Mouse (Mus musculus): ENCODE measurements around the gene Cpm. TPM values are rescaled to one million over a fixed set of nuclear protein-coding genes. Genes with fewer than 3 reads are reported as not detected.

The Cpm gene
- polyA plus RNA-seq, 1 experiment from 2014 or later = 32.8 TPM

- Histone ChIP-seq H3K9me3 (ENCODE audit: control insufficient read depth) (no peaks in the 10 kb centered on the region), H3K9ac (ENCODE audit: low read depth, low read length) (no peak overlapping the region), H3K27ac (ENCODE audit: low read depth, low read length) (peak overlapping the region; percentile 46; the same call in 1 of the 2 replicates), H3K27me3 (replicated peaks; ENCODE audit: control insufficient read depth, insufficient read depth, low read length) (no peaks in the 10 kb centered on the region), H3K4me1 (replicated peaks; ENCODE audit: control insufficient read depth, insufficient read depth, low read length) (no peaks in the 10 kb centered on the region), H3K4me3 (ENCODE audit: low read depth, low read length) (no peak overlapping the region), H3K36me3 (ENCODE audit: control insufficient read depth, insufficient read depth) (no peaks in the 10 kb centered on the region), H3K4me2 (replicated peaks; ENCODE audit: low read depth) (no peak overlapping the region)
- ATAC-seq = peak; percentile 55
- no peak for TF ChIP-seq CTCF (IDR thresholded peaks at IDR 0.05; ENCODE audit: low read depth)
- WGBS = 43% methylated on average over 8 of the region's 8 CpGs
Measured at GRCm38 (mm10) chr10:117601146-117602035, 27.9 kb upstream of the Cpm start.

- no peak for TF ChIP-seq CTCF (IDR thresholded peaks at IDR 0.05; ENCODE audit: low read depth)
Measured at GRCm38 (mm10) chr10:117602325-117603129, 26.8 kb upstream of the Cpm start.

GRCm38 (mm10) chr10:117603130-117603833, 26.0 kb upstream of the Cpm start:
- Histone ChIP-seq H3K9ac (ENCODE audit: low read depth, low read length) (no peak overlapping the region), H3K4me1 (replicated peaks; ENCODE audit: control insufficient read depth, insufficient read depth, low read length) (no peaks in the 10 kb centered on the region), H3K27ac (ENCODE audit: low read depth, low read length) (no peak overlapping the region), H3K9me3 (ENCODE audit: control insufficient read depth) (no peaks in the 10 kb centered on the region), H3K27me3 (replicated peaks; ENCODE audit: control insufficient read depth, insufficient read depth, low read length) (no peaks in the 10 kb centered on the region), H3K4me3 (ENCODE audit: low read depth, low read length) (no peak overlapping the region), H3K4me2 (replicated peaks; ENCODE audit: low read depth) (no peak overlapping the region), H3K36me3 (ENCODE audit: control insufficient read depth, insufficient read depth) (no peaks in the 10 kb centered on the region)
- 91% methylated on average over 8 of the region's 8 CpGs for WGBS
- no peak for TF ChIP-seq CTCF (IDR thresholded peaks at IDR 0.05; ENCODE audit: low read depth)
- ATAC-seq = no peak

More at GRCm38 (mm10) chr10:117602325-117603129, 26.8 kb upstream of the Cpm start:
- ATAC-seq = no peak
- no peaks in the 10 kb centered on the region for H3K36me3 ChIP-seq (ENCODE audit: control insufficient read depth, insufficient read depth)
- H3K9ac ChIP-seq (ENCODE audit: low read depth, low read length) = no peak overlapping the region
- no peak overlapping the region for H3K4me2 ChIP-seq (replicated peaks; ENCODE audit: low read depth)
- H3K4me3 ChIP-seq (ENCODE audit: low read depth, low read length) = no peak overlapping the region
- H3K9me3 ChIP-seq (ENCODE audit: control insufficient read depth) = no peaks in the 10 kb centered on the region
- no peaks in the 10 kb centered on the region for H3K4me1 ChIP-seq (replicated peaks; ENCODE audit: control insufficient read depth, insufficient read depth, low read length)
- no peak overlapping the region for H3K27ac ChIP-seq (ENCODE audit: low read depth, low read length)
- no peaks in the 10 kb centered on the region for H3K27me3 ChIP-seq (replicated peaks; ENCODE audit: control insufficient read depth, insufficient read depth, low read length)
- WGBS = 89% methylated on average over 3 of the region's 3 CpGs

DNA sequence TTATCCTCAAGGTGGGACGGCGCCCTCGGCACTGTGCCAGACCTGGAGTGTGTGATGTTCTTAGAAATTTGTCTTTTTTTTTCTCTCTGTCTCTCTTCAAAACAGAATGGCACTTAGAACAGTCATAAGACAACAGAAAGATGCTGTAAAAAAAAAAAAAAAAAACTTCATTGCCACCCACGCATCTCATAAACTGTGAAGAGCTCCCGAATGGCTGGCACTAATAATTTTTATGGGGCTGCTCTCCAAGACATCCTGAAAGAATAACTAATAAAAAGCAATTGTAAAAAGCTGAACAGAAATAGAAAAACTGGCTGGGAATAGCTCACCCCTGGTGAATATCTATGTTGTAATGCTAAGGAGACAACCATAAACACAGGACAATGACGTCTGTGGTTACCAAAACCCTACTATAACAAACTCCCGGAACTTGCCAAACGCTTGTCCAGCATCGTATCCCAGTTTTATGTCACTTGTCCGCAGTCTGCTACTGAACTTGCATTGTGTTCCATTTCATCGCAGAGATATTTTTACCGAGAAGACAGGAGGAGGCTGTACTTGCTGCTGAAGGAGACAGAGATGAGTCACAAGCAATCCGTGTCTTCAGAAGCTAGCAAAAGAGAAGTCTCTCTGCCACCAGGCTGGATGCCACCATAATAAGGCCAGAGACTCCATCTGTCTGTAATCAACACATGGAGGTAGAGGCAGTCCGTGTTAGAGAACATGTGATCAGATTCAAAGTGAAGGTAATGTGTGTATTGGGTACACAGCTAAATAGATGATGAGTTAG, 25.3 kb upstream of the Cpm start:
- Histone ChIP-seq H3K4me2 (replicated peaks; ENCODE audit: low read depth) (no peak overlapping the region), H3K4me3 (ENCODE audit: low read depth, low read length) (no peak overlapping the region), H3K27me3 (replicated peaks; ENCODE audit: control insufficient read depth, insufficient read depth, low read length) (no peaks in the 10 kb centered on the region), H3K9me3 (ENCODE audit: control insufficient read depth) (no peaks in the 10 kb centered on the region), H3K9ac (ENCODE audit: low read depth, low read length) (no peak overlapping the region), H3K27ac (ENCODE audit: low read depth, low read length) (no peak overlapping the region), H3K36me3 (ENCODE audit: control insufficient read depth, insufficient read depth) (no peaks in the 10 kb centered on the region), H3K4me1 (replicated peaks; ENCODE audit: control insufficient read depth, insufficient read depth, low read length) (no peaks in the 10 kb centered on the region)
- 78% methylated on average over 14 of the region's 14 CpGs for WGBS
- TF ChIP-seq CTCF (IDR thresholded peaks at IDR 0.05; ENCODE audit: low read depth) = no peak
- ATAC-seq = no peak

- H3K36me3 ChIP-seq (ENCODE audit: control insufficient read depth, insufficient read depth) = no peaks in the 10 kb centered on the region
- H3K27me3 ChIP-seq (replicated peaks; ENCODE audit: control insufficient read depth, insufficient read depth, low read length) = no peaks in the 10 kb centered on the region
- 75% methylated on average over 8 of the region's 8 CpGs for WGBS
- H3K9me3 ChIP-seq (ENCODE audit: control insufficient read depth) = no peaks in the 10 kb centered on the region
- no peak overlapping the region for H3K4me3 ChIP-seq (ENCODE audit: low read depth, low read length)
- no peaks in the 10 kb centered on the region for H3K4me1 ChIP-seq (replicated peaks; ENCODE audit: control insufficient read depth, insufficient read depth, low read length)
- H3K27ac ChIP-seq (ENCODE audit: low read depth, low read length) = no peak overlapping the region
- ATAC-seq = no peak
- no peak for TF ChIP-seq CTCF (IDR thresholded peaks at IDR 0.05; ENCODE audit: low read depth)
- H3K9ac ChIP-seq (ENCODE audit: low read depth, low read length) = no peak overlapping the region
- no peak overlapping the region for H3K4me2 ChIP-seq (replicated peaks; ENCODE audit: low read depth)
Measured at GRCm38 (mm10) chr10:117604624-117605282, 24.5 kb upstream of the Cpm start.

Measured in intestine, postnatal 0 days (tissue).